Mouse (Mus musculus): Measurements from ENCODE around the gene Vmn1r193. TPM values are rescaled to one million over a fixed set of nuclear protein-coding genes. Genes with fewer than 3 reads are reported as not detected.
"Not testable (repeated sequence)": the region's sequence is repeated elsewhere in the genome, so short reads cannot be mapped to it uniquely, and the experiment has no call there.

Gene Vmn1r193
- polyA plus RNA-seq (2012; rRNA removed), result not detected in 2 replicates
- not detected in 2 replicates for polyA plus RNA-seq (2014; fragmentation: Nextera tagmentation; extraction: Ambion mirVana)

GRCm38 (mm10) chr13:22223060-22223459 lies at the start of gene Vmn1r193:
Gene Vmn1r193, minus strand, starts transcription at chr13:22223160.
- H3K4me3 ChIP-seq (replicated peaks; ENCODE audit: low read length); H3K9me3 ChIP-seq (ENCODE audit: control insufficient read depth, low read length); DNase-seq (ENCODE audit: low spot score); ATAC-seq (ENCODE audit: low FRiP score, low read depth); H3K9ac ChIP-seq (ENCODE audit: low read depth, low read length, severe bottlenecking); H3K36me3 ChIP-seq (ENCODE audit: control insufficient read depth, insufficient read depth, low read length); H3K27me3 ChIP-seq (ENCODE audit: control insufficient read depth, insufficient read depth, low read length); H3K4me2 ChIP-seq (replicated peaks; ENCODE audit: low read depth, low read length, severe bottlenecking); H3K4me1 ChIP-seq (ENCODE audit: control insufficient read depth, insufficient read depth, low read length); H3K27ac ChIP-seq (replicated peaks; ENCODE audit: low read depth, low read length): not testable (repeated sequence)
- WGBS, result 59% methylated on average over 1 of the region's 1 CpGs

GRCm38 (mm10) chr13:22271721-22272120 lies 48.8 kb upstream of the Vmn1r193 start:
- Histone ChIP-seq H3K9ac (ENCODE audit: low read depth, low read length, severe bottlenecking) (no peak overlapping the region), H3K4me3 (replicated peaks; ENCODE audit: low read length) (no peak overlapping the region), H3K4me2 (replicated peaks; ENCODE audit: low read depth, low read length, severe bottlenecking) (no peak overlapping the region), H3K4me1 (ENCODE audit: control insufficient read depth, insufficient read depth, low read length) (no peaks in the 10 kb centered on the region), H3K36me3 (ENCODE audit: control insufficient read depth, insufficient read depth, low read length) (no peaks in the 10 kb centered on the region), H3K9me3 (ENCODE audit: control insufficient read depth, low read length) (no peaks in the 10 kb centered on the region), H3K27me3 (ENCODE audit: control insufficient read depth, insufficient read depth, low read length) (no peaks in the 10 kb centered on the region), H3K27ac (replicated peaks; ENCODE audit: low read depth, low read length) (no peak overlapping the region)
- DNase-seq (ENCODE audit: low spot score) (no peak), ATAC-seq (ENCODE audit: low FRiP score, low read depth) (no peak)
- WGBS, result 10% methylated on average over 2 of the region's 2 CpGs
- TF ChIP-seq POLR2A (IDR thresholded peaks at IDR 0.05; ENCODE audit: borderline replicate concordance, extremely low read depth, insufficient read depth, insufficient read length), result no peak

- ATAC-seq (ENCODE audit: low FRiP score, low read depth); H3K4me2 ChIP-seq (replicated peaks; ENCODE audit: low read depth, low read length, severe bottlenecking); H3K27me3 ChIP-seq (ENCODE audit: control insufficient read depth, insufficient read depth, low read length); H3K4me1 ChIP-seq (ENCODE audit: control insufficient read depth, insufficient read depth, low read length); DNase-seq (ENCODE audit: low spot score); H3K9me3 ChIP-seq (ENCODE audit: control insufficient read depth, low read length); H3K36me3 ChIP-seq (ENCODE audit: control insufficient read depth, insufficient read depth, low read length); H3K4me3 ChIP-seq (replicated peaks; ENCODE audit: low read length); H3K27ac ChIP-seq (replicated peaks; ENCODE audit: low read depth, low read length); H3K9ac ChIP-seq (ENCODE audit: low read depth, low read length, severe bottlenecking): not testable (repeated sequence)
- 77% methylated on average over 1 of the region's 1 CpGs for WGBS
Measured at GRCm38 (mm10) chr13:22270222-22270621, 47.3 kb upstream of the Vmn1r193 start, which contains the start of gene Vmn1r195. Gene Vmn1r195, plus strand, starts transcription at chr13:22270522.

GRCm38 (mm10) chr13:22243915-22244314 lies 21.0 kb upstream of the Vmn1r193 start, which contains the start of gene Vmn1r194:
Gene Vmn1r194, plus strand, starts transcription at chr13:22244215.
- H3K4me1 ChIP-seq (ENCODE audit: control insufficient read depth, insufficient read depth, low read length), result no peaks in the 10 kb centered on the region
- DNase-seq (ENCODE audit: low spot score) (no peak), ATAC-seq (ENCODE audit: low FRiP score, low read depth) (no peak)
- no peak within 1 kb of the TSS for H3K27ac ChIP-seq (replicated peaks; ENCODE audit: low read depth, low read length)
- 32% methylated on average over 1 of the region's 1 CpGs for WGBS
- no peak within 1 kb of the TSS for H3K4me3 ChIP-seq (replicated peaks; ENCODE audit: low read length)
- H3K9me3 ChIP-seq (ENCODE audit: control insufficient read depth, low read length), result no peaks in the 10 kb centered on the region
- no peak within 1 kb of the TSS for H3K4me2 ChIP-seq (replicated peaks; ENCODE audit: low read depth, low read length, severe bottlenecking)
- no peaks in the 10 kb centered on the region for H3K36me3 ChIP-seq (ENCODE audit: control insufficient read depth, insufficient read depth, low read length)
- H3K27me3 ChIP-seq (ENCODE audit: control insufficient read depth, insufficient read depth, low read length), result no peaks in the 10 kb centered on the region
- no peak within 1 kb of the TSS for H3K9ac ChIP-seq (ENCODE audit: low read depth, low read length, severe bottlenecking)
- no peak for TF ChIP-seq POLR2A (IDR thresholded peaks at IDR 0.05; ENCODE audit: borderline replicate concordance, extremely low read depth, insufficient read depth, insufficient read length)

GRCm38 (mm10) chr13:22192756-22193155 lies 30.2 kb downstream of the Vmn1r193 start:
- WGBS, result 80% methylated on average over 3 of the region's 3 CpGs

GRCm38 (mm10) chr13:22191041-22191440 lies 31.9 kb downstream of the Vmn1r193 start, which contains the start of gene Vmn1r192:
Gene Vmn1r192, minus strand, starts transcription at chr13:22191141.
- no peak for DNase-seq (ENCODE audit: low spot score)
- Histone ChIP-seq H3K9ac (ENCODE audit: low read depth, low read length, severe bottlenecking) (no peak within 1 kb of the TSS), H3K9me3 (ENCODE audit: control insufficient read depth, low read length) (no peaks in the 10 kb centered on the region), H3K27ac (replicated peaks; ENCODE audit: low read depth, low read length) (no peak within 1 kb of the TSS), H3K4me1 (ENCODE audit: control insufficient read depth, insufficient read depth, low read length) (no peaks in the 10 kb centered on the region), H3K27me3 (ENCODE audit: control insufficient read depth, insufficient read depth, low read length) (no peaks in the 10 kb centered on the region), H3K4me3 (replicated peaks; ENCODE audit: low read length) (no peak within 1 kb of the TSS), H3K4me2 (replicated peaks; ENCODE audit: low read depth, low read length, severe bottlenecking) (no peak within 1 kb of the TSS), H3K36me3 (ENCODE audit: control insufficient read depth, insufficient read depth, low read length) (no peaks in the 10 kb centered on the region)
- no peak for ATAC-seq (ENCODE audit: low FRiP score, low read depth)
- TF ChIP-seq POLR2A (IDR thresholded peaks at IDR 0.05; ENCODE audit: borderline replicate concordance, extremely low read depth, insufficient read depth, insufficient read length), result no peak

More at GRCm38 (mm10) chr13:22192756-22193155, 30.2 kb downstream of the Vmn1r193 start:
- not testable (repeated sequence) for H3K9ac ChIP-seq (ENCODE audit: low read depth, low read length, severe bottlenecking); H3K27ac ChIP-seq (replicated peaks; ENCODE audit: low read depth, low read length); H3K27me3 ChIP-seq (ENCODE audit: control insufficient read depth, insufficient read depth, low read length); H3K36me3 ChIP-seq (ENCODE audit: control insufficient read depth, insufficient read depth, low read length); DNase-seq (ENCODE audit: low spot score); H3K9me3 ChIP-seq (ENCODE audit: control insufficient read depth, low read length); ATAC-seq (ENCODE audit: low FRiP score, low read depth); H3K4me2 ChIP-seq (replicated peaks; ENCODE audit: low read depth, low read length, severe bottlenecking); H3K4me3 ChIP-seq (replicated peaks; ENCODE audit: low read length); H3K4me1 ChIP-seq (ENCODE audit: control insufficient read depth, insufficient read depth, low read length)

Data from limb, embryonic 14.5 days (tissue).